Mouse (Mus musculus): ENCODE measurements around the gene Acp1. TPM values are rescaled to one million over a fixed set of nuclear protein-coding genes. Genes with fewer than 3 reads are reported as not detected.

Gene Acp1
- total RNA-seq, 2 experiments from 2014 or later: 30.8 to 38.0 TPM

GRCm38 (mm10) chr12:30879447-30879846 lies 31.9 kb downstream of the Acp1 start:
- intact Hi-C loops (cut with DNase I): no loop called here
- no peak for DNase-seq

- intact Hi-C loops (cut with DNase I): no loop called here
- no peak for DNase-seq
Observed at GRCm38 (mm10) chr12:30865781-30866180, 45.6 kb downstream of the Acp1 start.

DNA sequence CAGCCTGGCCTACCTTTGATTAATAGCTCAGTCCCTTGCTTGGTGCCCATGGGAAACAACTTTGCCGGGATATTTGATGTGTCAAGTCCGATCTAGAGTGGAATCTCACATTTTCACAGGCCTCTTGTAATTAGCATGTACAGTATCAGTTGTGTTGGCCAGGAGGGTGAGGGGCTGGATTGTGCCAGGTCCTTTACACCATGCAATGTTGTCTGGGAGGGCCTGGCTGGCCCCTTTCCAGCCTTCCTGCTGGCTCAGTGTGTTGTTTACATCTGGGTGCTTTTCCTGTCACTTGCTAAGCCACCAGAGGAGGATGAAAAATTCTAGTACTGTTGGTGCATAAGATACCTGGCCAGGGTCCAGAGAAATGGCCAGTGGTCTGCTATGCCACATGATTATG lies 47.0 kb downstream of the Acp1 start:
- no peak for DNase-seq
- intact Hi-C loops (cut with DNase I): no loop called here

- intact Hi-C loops (cut with DNase I): no loop called here
- no peak for DNase-seq
Observed at GRCm38 (mm10) chr12:30856172-30856571, 55.2 kb downstream of the Acp1 start.

GRCm38 (mm10) chr12:30855442-30856159 lies 55.8 kb downstream of the Acp1 start:
- intact Hi-C loops (cut with DNase I): no loop called here
- DNase-seq: no peak

- intact Hi-C loops (cut with DNase I): no loop called here
- no peak for DNase-seq
Observed at GRCm38 (mm10) chr12:30851871-30852270, 59.5 kb downstream of the Acp1 start.

GRCm38 (mm10) chr12:30850902-30851301 lies 60.5 kb downstream of the Acp1 start:
- peak; percentile 5 to 29 for DNase-seq
- intact Hi-C loops (cut with DNase I): no loop called here

- DNase-seq: no peak
- intact Hi-C loops (cut with DNase I): no loop called here
Observed at GRCm38 (mm10) chr12:30848521-30848920, 62.9 kb downstream of the Acp1 start.

Other genes with a start within 250 kb of the Acp1 start
- gene Alkal2, start 27.3 kb downstream of the Acp1 start, total RNA-seq (2021): under 1 TPM; 0.80 to 0.96 TPM
- 1 to 10 TPM; 2.4 TPM for gene Sh3yl1, start 79 bp upstream of the Acp1 start, total RNA-seq (2021)
- under 1 TPM; 0.15 to 0.72 TPM for gene Fam110c, start 162.3 kb upstream of the Acp1 start, total RNA-seq (2021)

All from heart, postnatal 14 days (tissue).